Mouse (Mus musculus) hindbrain, embryonic 12.5 days (tissue): Measurements from ENCODE around the gene Stpg4. TPM values are rescaled to one million over a fixed set of nuclear protein-coding genes. Genes with fewer than 3 reads are reported as not detected.

Source experiments
- ATAC-seq: fragments of 200-750 bp; cut with Nextera tagmentation; 2 replicates; pipeline ENCODE4 v1.8.0; 2017; ENCODE audit warnings: moderate TSS enrichment; ENCODE audit not compliant: low FRiP score
- H3K27ac ChIP-seq: fragments of 300-500 bp; sonication (generic); 2 replicates; pipeline ENCODE4 v1.5.1; 2016; ENCODE audit warnings: mild to moderate bottlenecking
- H3K27me3 ChIP-seq: fragments of 300-500 bp; sonication (generic); 2 replicates; pipeline ENCODE4 v1.6.1; 2016; ENCODE audit warnings: mild to moderate bottlenecking
- H3K36me3 ChIP-seq: fragments of 300-500 bp; sonication (generic); 2 replicates; pipeline ENCODE4 v1.6.1; 2016; ENCODE audit warnings: mild to moderate bottlenecking
- H3K4me1 ChIP-seq: fragments of 300-500 bp; sonication (generic); 2 replicates; pipeline ENCODE4 v1.6.1; 2016
- H3K4me2 ChIP-seq: fragments of 300-500 bp; sonication (generic); replicated peaks from 2 replicates; pipeline ENCODE4 v1.6.1; 2016; ENCODE audit warnings: mild to moderate bottlenecking
- H3K4me3 ChIP-seq: fragments of 300-500 bp; sonication (generic); 2 replicates; pipeline ENCODE4 v1.5.1; 2016; ENCODE audit warnings: mild to moderate bottlenecking
- H3K9ac ChIP-seq: fragments of 300-500 bp; sonication (generic); 2 replicates; pipeline ENCODE4 v1.6.1; 2016; ENCODE audit warnings: mild to moderate bottlenecking, moderate library complexity
- H3K9me3 ChIP-seq: fragments of 300-500 bp; sonication (generic); replicated peaks from 2 replicates; pipeline ENCODE4 v1.6.1; 2016; ENCODE audit warnings: mild to moderate bottlenecking
- WGBS: fragments of 180-500 bp; shearing (Covaris S2); methylation state at CpG from one replicate; pipeline ENCODE4 v1.1.7; 2016; 5-methylcytosine and 5-hydroxymethylcytosine counted together
- polyA plus RNA-seq: library from polyadenylated mRNA; unstranded; fragments of >200 nt; fragmentation: Nextera tagmentation; extraction: Ambion mirVana; gene quantifications from 2 replicates; pipeline ENCODE4 v1.2.1, GENCODE M21; 2016

Stpg4 gene
- polyA plus RNA-seq, 1 experiment from 2014 or later: 0.34 TPM

DNA sequence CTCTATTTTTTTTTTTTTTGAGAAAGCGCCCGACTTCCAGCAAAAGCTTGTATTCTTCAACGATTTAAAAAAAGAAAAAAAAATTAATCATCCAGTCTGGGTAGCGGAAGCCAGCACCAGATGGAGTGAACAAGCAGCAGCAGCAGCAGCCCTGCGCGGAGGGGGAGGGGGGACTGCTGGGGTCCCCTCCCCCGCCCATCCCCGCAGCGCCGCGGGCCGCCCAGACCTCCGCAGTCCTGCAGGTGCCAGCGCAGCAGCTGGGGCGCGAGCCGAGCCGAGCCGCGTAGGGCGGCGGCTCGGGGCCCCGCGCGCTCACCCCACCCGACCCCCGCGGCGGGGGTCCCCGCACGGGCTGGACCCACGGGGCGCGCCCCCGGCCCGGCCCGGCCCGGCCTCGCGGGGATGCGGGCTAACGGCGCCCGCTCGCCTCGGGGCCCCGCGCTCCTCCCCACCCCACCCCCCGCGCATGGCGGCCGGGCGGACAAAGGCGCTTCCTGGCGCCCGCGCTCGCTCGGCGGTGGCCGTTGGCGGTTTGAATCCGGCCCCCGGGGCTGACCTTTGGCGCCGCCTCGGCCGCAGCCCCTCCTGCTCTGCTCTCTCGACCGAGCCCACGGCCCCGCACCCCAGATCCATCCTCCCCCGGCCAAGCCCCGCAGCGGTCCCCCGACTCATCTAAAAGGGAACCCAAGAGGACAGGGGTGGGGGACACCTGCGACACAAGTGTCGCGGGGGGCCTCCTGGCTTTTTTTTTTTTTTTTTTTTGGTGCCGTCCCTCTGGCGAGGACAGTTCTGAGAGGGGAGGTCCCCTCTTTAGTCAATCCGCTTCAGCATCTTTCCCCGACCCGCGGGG lies 18.6 kb upstream of the Stpg4 start:
- Histone ChIP-seq H3K4me1 (peaks cover 41% of the 10 kb centered on the region), H3K4me2 (peak overlapping the region; percentile 73), H3K4me3 (peak overlapping the region; percentile 96), H3K9ac (peak overlapping the region; percentile 100), H3K27ac (peak overlapping the region; percentile 99), H3K27me3 (no peaks in the 10 kb centered on the region; the same call in 1 of the 2 replicates), H3K36me3 (peaks cover 5% of the 10 kb centered on the region), H3K9me3 (no peaks in the 10 kb centered on the region)
- under 1% methylated on average over 33 of the region's 86 CpGs for WGBS
- peak; percentile 82 for ATAC-seq

GRCm38 (mm10) chr17:87445337-87445916 lies 17.9 kb upstream of the Stpg4 start:
- 0% methylated on average over 13 of the region's 13 CpGs for WGBS
- Histone ChIP-seq H3K36me3 (peaks cover 5% of the 10 kb centered on the region), H3K4me2 (peak overlapping the region; percentile 73), H3K27ac (peak overlapping the region; percentile 99; the same call in 1 of the 2 replicates), H3K27me3 (no peaks in the 10 kb centered on the region), H3K4me1 (peaks cover 41% of the 10 kb centered on the region), H3K9ac (peak overlapping the region; percentile 100), H3K9me3 (no peaks in the 10 kb centered on the region), H3K4me3 (peak overlapping the region; percentile 96)
- no peak for ATAC-seq

- Histone ChIP-seq H3K27me3 (no peaks in the 10 kb centered on the region), H3K4me3 (peak overlapping the region; percentile 29), H3K4me1 (peaks cover 44% of the 10 kb centered on the region), H3K27ac (no peak overlapping the region), H3K36me3 (peaks cover 5% of the 10 kb centered on the region), H3K4me2 (peak overlapping the region; percentile 73), H3K9ac (peak overlapping the region; percentile 5; the same call in 1 of the 2 replicates), H3K9me3 (no peaks in the 10 kb centered on the region)
- ATAC-seq: no peak
- 50% methylated on average over 4 of the region's 4 CpGs for WGBS
These were observed 17.2 kb upstream of the Stpg4 start for GRCm38 (mm10) chr17:87444763-87445162.

- no peak overlapping the region for H3K4me3 ChIP-seq
- WGBS: 84% methylated on average over 2 of the region's 2 CpGs
- H3K27ac ChIP-seq: no peak overlapping the region
- no peaks in the 10 kb centered on the region for H3K9me3 ChIP-seq
- H3K4me1 ChIP-seq: peaks cover 40% of the 10 kb centered on the region
- no peaks in the 10 kb centered on the region for H3K27me3 ChIP-seq
- no peak for ATAC-seq
- no peak overlapping the region for H3K4me2 ChIP-seq
- no peak overlapping the region for H3K9ac ChIP-seq
- H3K36me3 ChIP-seq: peaks cover 7% of the 10 kb centered on the region
These were observed 14.0 kb upstream of the Stpg4 start for GRCm38 (mm10) chr17:87441537-87441936.

- no peaks in the 10 kb centered on the region for H3K27me3 ChIP-seq
- no peak overlapping the region for H3K4me3 ChIP-seq
- H3K36me3 ChIP-seq: peaks cover 23% of the 10 kb centered on the region
- no peak for ATAC-seq
- H3K4me2 ChIP-seq: no peak overlapping the region
- no peak overlapping the region for H3K9ac ChIP-seq
- no peaks in the 10 kb centered on the region for H3K9me3 ChIP-seq
- WGBS: 93% methylated on average over 2 of the region's 2 CpGs
- H3K27ac ChIP-seq: no peak overlapping the region
- H3K4me1 ChIP-seq: peaks cover 36% of the 10 kb centered on the region
These were observed 11.9 kb upstream of the Stpg4 start for GRCm38 (mm10) chr17:87439441-87439840.

- no peak for ATAC-seq
These were observed 6.4 kb upstream of the Stpg4 start for GRCm38 (mm10) chr17:87433929-87434328.

GRCm38 (mm10) chr17:87432743-87433142 lies 5.2 kb upstream of the Stpg4 start:
- peaks cover 57% of the 10 kb centered on the region for H3K36me3 ChIP-seq
- H3K9ac ChIP-seq: no peak overlapping the region
- no peak overlapping the region for H3K4me3 ChIP-seq
- no peaks in the 10 kb centered on the region for H3K9me3 ChIP-seq
- peaks cover 3% of the 10 kb centered on the region; the same call in 1 of the 2 replicates for H3K4me1 ChIP-seq
- no peak for ATAC-seq
- no peak overlapping the region for H3K27ac ChIP-seq
- WGBS: 98% methylated on average over 5 of the region's 5 CpGs
- H3K27me3 ChIP-seq: no peaks in the 10 kb centered on the region
- H3K4me2 ChIP-seq: no peak overlapping the region

More at GRCm38 (mm10) chr17:87433929-87434328, 6.4 kb upstream of the Stpg4 start:
- no peak overlapping the region for H3K27ac ChIP-seq
- no peaks in the 10 kb centered on the region for H3K9me3 ChIP-seq
- H3K9ac ChIP-seq: no peak overlapping the region
- 93% methylated on average over 3 of the region's 3 CpGs for WGBS
- no peaks in the 10 kb centered on the region for H3K27me3 ChIP-seq
- no peak overlapping the region for H3K4me3 ChIP-seq
- peaks cover 3% of the 10 kb centered on the region; the same call in 1 of the 2 replicates for H3K4me1 ChIP-seq
- H3K4me2 ChIP-seq: no peak overlapping the region
- H3K36me3 ChIP-seq: peaks cover 53% of the 10 kb centered on the region

DNA sequence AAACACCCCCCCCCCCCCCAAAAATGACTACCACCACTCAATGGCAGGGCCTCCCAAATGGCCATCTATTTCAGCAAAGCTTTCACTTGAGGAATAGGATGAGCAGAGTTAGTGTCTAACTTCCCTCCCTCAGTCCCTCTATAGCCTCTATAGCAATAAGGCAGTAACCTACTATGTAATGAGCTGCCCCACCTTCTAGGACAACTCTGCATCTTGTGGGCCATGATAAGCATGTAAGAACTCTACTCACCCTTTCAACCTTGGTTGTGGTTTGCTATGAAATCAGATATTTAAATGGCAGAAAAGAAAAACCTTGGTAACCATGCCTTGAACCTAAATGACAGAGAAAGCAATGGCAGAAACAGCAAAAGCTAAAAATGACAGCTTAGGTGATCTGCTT lies 4.8 kb upstream of the Stpg4 start:
- H3K9me3 ChIP-seq: no peaks in the 10 kb centered on the region
- no peak overlapping the region for H3K4me3 ChIP-seq
- H3K4me2 ChIP-seq: no peak overlapping the region
- no peak overlapping the region for H3K9ac ChIP-seq
- peaks cover under 1% of the 10 kb centered on the region; the same call in 1 of the 2 replicates for H3K4me1 ChIP-seq
- H3K27ac ChIP-seq: no peak overlapping the region
- no peak for ATAC-seq
- no peaks in the 10 kb centered on the region for H3K27me3 ChIP-seq
- peaks cover 62% of the 10 kb centered on the region for H3K36me3 ChIP-seq

GRCm38 (mm10) chr17:87429431-87429830 lies 1.9 kb upstream of the Stpg4 start:
- peaks cover 50% of the 10 kb centered on the region for H3K36me3 ChIP-seq
- no peaks in the 10 kb centered on the region for H3K4me1 ChIP-seq
- no peak overlapping the region for H3K9ac ChIP-seq
- H3K4me3 ChIP-seq: no peak overlapping the region
- no peaks in the 10 kb centered on the region for H3K9me3 ChIP-seq
- 81% methylated on average over 3 of the region's 3 CpGs for WGBS
- no peak overlapping the region for H3K4me2 ChIP-seq
- ATAC-seq: no peak
- no peaks in the 10 kb centered on the region for H3K27me3 ChIP-seq
- H3K27ac ChIP-seq: no peak overlapping the region

DNA sequence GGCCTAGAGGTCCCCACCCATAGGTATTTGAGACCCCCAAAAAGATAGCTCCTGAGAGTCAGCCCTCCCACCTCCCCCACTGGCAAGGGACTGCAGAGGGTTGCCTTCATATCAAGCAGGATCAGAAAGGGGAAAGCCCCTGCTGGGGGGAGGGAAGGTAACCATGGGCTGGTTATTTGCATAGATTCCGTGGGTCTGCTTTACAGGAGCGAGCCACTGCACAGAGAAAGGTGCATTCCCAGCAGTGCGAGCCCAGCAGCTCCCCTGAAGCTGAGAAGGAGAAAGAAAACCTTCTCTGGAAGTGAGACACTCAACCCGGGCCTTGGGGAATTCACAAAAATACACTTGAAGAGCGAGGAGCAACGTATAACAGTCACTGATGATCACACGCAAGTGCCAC lies 9.5 kb downstream of the Stpg4 start:
- Histone ChIP-seq H3K27ac (no peak overlapping the region), H3K36me3 (peaks cover 3% of the 10 kb centered on the region; the same call in 1 of the 2 replicates), H3K9ac (no peak overlapping the region), H3K4me2 (no peak overlapping the region), H3K4me1 (no peaks in the 10 kb centered on the region), H3K9me3 (no peaks in the 10 kb centered on the region), H3K4me3 (no peak overlapping the region), H3K27me3 (no peaks in the 10 kb centered on the region)
- WGBS: 71% methylated on average over 7 of the region's 7 CpGs
- no peak for ATAC-seq

GRCm38 (mm10) chr17:87406646-87407045 lies 20.9 kb downstream of the Stpg4 start:
- H3K4me1 ChIP-seq: peaks cover 4% of the 10 kb centered on the region; the same call in 1 of the 2 replicates
- ATAC-seq: no peak
- H3K4me2 ChIP-seq: no peak overlapping the region
- no peak overlapping the region for H3K27ac ChIP-seq
- H3K9me3 ChIP-seq: no peaks in the 10 kb centered on the region
- no peaks in the 10 kb centered on the region for H3K27me3 ChIP-seq
- no peak overlapping the region for H3K4me3 ChIP-seq
- H3K9ac ChIP-seq: no peak overlapping the region
- 79% methylated on average over 4 of the region's 4 CpGs for WGBS
- no peaks in the 10 kb centered on the region for H3K36me3 ChIP-seq

GRCm38 (mm10) chr17:87405576-87405975 lies 22.0 kb downstream of the Stpg4 start:
- Histone ChIP-seq H3K4me1 (peaks cover 4% of the 10 kb centered on the region; the same call in 1 of the 2 replicates), H3K9me3 (no peaks in the 10 kb centered on the region), H3K4me2 (no peak overlapping the region), H3K36me3 (no peaks in the 10 kb centered on the region), H3K27ac (no peak overlapping the region), H3K4me3 (no peak overlapping the region), H3K9ac (no peak overlapping the region), H3K27me3 (no peaks in the 10 kb centered on the region)
- no peak for ATAC-seq
- WGBS: 74% methylated on average over 11 of the region's 11 CpGs
